Mouse (Mus musculus): ENCODE measurements at regions not wholly inside any gene's neighbourhood (a gene's known extent, or its start where the extent isn't known, plus 50 kb on each side); places are given as distances from the start of the nearest gene placed in this dataset.

GRCm38 (mm10) chr13:44626806-44627205 is 102.5 kb upstream of the Jarid2 start:
- Histone ChIP-seq H3K9ac (replicated peaks; ENCODE audit: low read depth, low read length) (no peak overlapping the region), H3K4me3 (ENCODE audit: low read depth, low read length) (no peak overlapping the region), H3K4me1 (ENCODE audit: control insufficient read depth, insufficient read depth) (peaks cover 34% of the 10 kb centered on the region), H3K27ac (ENCODE audit: low read depth) (peak overlapping the region; percentile 53), H3K27me3 (ENCODE audit: control insufficient read depth, insufficient read depth, low read length) (no peaks in the 10 kb centered on the region), H3K9me3 (replicated peaks; ENCODE audit: control insufficient read depth, low read length) (no peaks in the 10 kb centered on the region), H3K36me3 (replicated peaks; ENCODE audit: control insufficient read depth, insufficient read depth, low read length) (no peaks in the 10 kb centered on the region), H3K4me2 (ENCODE audit: low read depth, low read length) (no peak overlapping the region)
- 12% methylated on average over 11 of the region's 11 CpGs for WGBS
- TF ChIP-seq EP300 (IDR thresholded peaks at IDR 0.05; ENCODE audit: low read depth) (0 out of 2 replicates have a peak, but pooled peaks have one; percentile 29), CTCF (IDR thresholded peaks at IDR 0.05; ENCODE audit: low read depth) (no peak)
- DNase-seq (ENCODE audit: low spot score) (peak; percentile 66), ATAC-seq (ENCODE audit: insufficient read depth, low read depth) (0 out of 2 replicates have a peak, but pooled peaks have one; percentile 19)

GRCm38 (mm10) chr13:44630061-44630460 is 99.2 kb upstream of the Jarid2 start:
- ATAC-seq (ENCODE audit: insufficient read depth, low read depth) = peak; percentile 38; the same call in 1 of the 2 replicates
- H3K27ac ChIP-seq (ENCODE audit: low read depth) = no peak overlapping the region
- H3K4me3 ChIP-seq (ENCODE audit: low read depth, low read length) = no peak overlapping the region
- H3K4me2 ChIP-seq (ENCODE audit: low read depth, low read length) = no peak overlapping the region
- no peak overlapping the region for H3K9ac ChIP-seq (replicated peaks; ENCODE audit: low read depth, low read length)
- H3K4me1 ChIP-seq (ENCODE audit: control insufficient read depth, insufficient read depth) = peaks cover 16% of the 10 kb centered on the region; the same call in 1 of the 2 replicates
- TF ChIP-seq EP300 (IDR thresholded peaks at IDR 0.05; ENCODE audit: low read depth) = no peak
- TF ChIP-seq CTCF (IDR thresholded peaks at IDR 0.05; ENCODE audit: low read depth) = no peak
- H3K36me3 ChIP-seq (replicated peaks; ENCODE audit: control insufficient read depth, insufficient read depth, low read length) = no peaks in the 10 kb centered on the region
- DNase-seq (ENCODE audit: low spot score) = peak; percentile 31
- H3K27me3 ChIP-seq (ENCODE audit: control insufficient read depth, insufficient read depth, low read length) = no peaks in the 10 kb centered on the region
- H3K9me3 ChIP-seq (replicated peaks; ENCODE audit: control insufficient read depth, low read length) = 0 out of 2 replicates have a peak, but pooled peaks cover 6% of the 10 kb centered on the region
- 22% methylated on average over 6 of the region's 6 CpGs for WGBS

GRCm38 (mm10) chr13:44634616-44635015 is 94.7 kb upstream of the Jarid2 start:
- ATAC-seq (ENCODE audit: insufficient read depth, low read depth) = no peak
- 42% methylated on average over 11 of the region's 11 CpGs for WGBS
- 0 out of 2 replicates have a peak, but pooled peaks cover 6% of the 10 kb centered on the region for H3K9me3 ChIP-seq (replicated peaks; ENCODE audit: control insufficient read depth, low read length)
- peak overlapping the region; percentile 8; the same call in 1 of the 2 replicates for H3K4me2 ChIP-seq (ENCODE audit: low read depth, low read length)
- H3K4me1 ChIP-seq (ENCODE audit: control insufficient read depth, insufficient read depth) = 0 out of 2 replicates have a peak, but pooled peaks cover 13% of the 10 kb centered on the region
- H3K27ac ChIP-seq (ENCODE audit: low read depth) = no peak overlapping the region
- no peak for DNase-seq (ENCODE audit: low spot score)
- no peak overlapping the region for H3K9ac ChIP-seq (replicated peaks; ENCODE audit: low read depth, low read length)
- H3K36me3 ChIP-seq (replicated peaks; ENCODE audit: control insufficient read depth, insufficient read depth, low read length) = no peaks in the 10 kb centered on the region
- no peaks in the 10 kb centered on the region for H3K27me3 ChIP-seq (ENCODE audit: control insufficient read depth, insufficient read depth, low read length)
- H3K4me3 ChIP-seq (ENCODE audit: low read depth, low read length) = no peak overlapping the region
- TF ChIP-seq EP300 (IDR thresholded peaks at IDR 0.05; ENCODE audit: low read depth) = no peak
- no peak for TF ChIP-seq CTCF (IDR thresholded peaks at IDR 0.05; ENCODE audit: low read depth)

- Histone ChIP-seq H3K9me3 (replicated peaks; ENCODE audit: control insufficient read depth, low read length) (0 out of 2 replicates have a peak, but pooled peaks cover 6% of the 10 kb centered on the region), H3K36me3 (replicated peaks; ENCODE audit: control insufficient read depth, insufficient read depth, low read length) (no peaks in the 10 kb centered on the region), H3K4me2 (ENCODE audit: low read depth, low read length) (peak overlapping the region; percentile 8), H3K4me3 (ENCODE audit: low read depth, low read length) (no peak overlapping the region), H3K9ac (replicated peaks; ENCODE audit: low read depth, low read length) (no peak overlapping the region), H3K27me3 (ENCODE audit: control insufficient read depth, insufficient read depth, low read length) (no peaks in the 10 kb centered on the region), H3K4me1 (ENCODE audit: control insufficient read depth, insufficient read depth) (0 out of 2 replicates have a peak, but pooled peaks cover 6% of the 10 kb centered on the region), H3K27ac (ENCODE audit: low read depth) (no peak overlapping the region)
- TF ChIP-seq CTCF (IDR thresholded peaks at IDR 0.05; ENCODE audit: low read depth) (no peak), EP300 (IDR thresholded peaks at IDR 0.05; ENCODE audit: low read depth) (no peak)
- ATAC-seq (ENCODE audit: insufficient read depth, low read depth) (no peak), DNase-seq (ENCODE audit: low spot score) (no peak)
- WGBS = 21% methylated on average over 11 of the region's 12 CpGs
These were observed 93.9 kb upstream of the Jarid2 start for GRCm38 (mm10) chr13:44635221-44636007.

- H3K27me3 ChIP-seq (ENCODE audit: control insufficient read depth, insufficient read depth, low read length) = no peaks in the 10 kb centered on the region
- H3K4me1 ChIP-seq (ENCODE audit: control insufficient read depth, insufficient read depth) = 0 out of 2 replicates have a peak, but pooled peaks cover 6% of the 10 kb centered on the region
- no peak for ATAC-seq (ENCODE audit: insufficient read depth, low read depth)
- no peak overlapping the region for H3K27ac ChIP-seq (ENCODE audit: low read depth)
- no peak for DNase-seq (ENCODE audit: low spot score)
- H3K36me3 ChIP-seq (replicated peaks; ENCODE audit: control insufficient read depth, insufficient read depth, low read length) = no peaks in the 10 kb centered on the region
- TF ChIP-seq CTCF (IDR thresholded peaks at IDR 0.05; ENCODE audit: low read depth) (no peak), EP300 (IDR thresholded peaks at IDR 0.05; ENCODE audit: low read depth) (no peak)
- H3K4me3 ChIP-seq (ENCODE audit: low read depth, low read length) = no peak overlapping the region
- no peak overlapping the region for H3K4me2 ChIP-seq (ENCODE audit: low read depth, low read length)
- H3K9ac ChIP-seq (replicated peaks; ENCODE audit: low read depth, low read length) = no peak overlapping the region
- WGBS = 34% methylated on average over 2 of the region's 2 CpGs
- 0 out of 2 replicates have a peak, but pooled peaks cover 6% of the 10 kb centered on the region for H3K9me3 ChIP-seq (replicated peaks; ENCODE audit: control insufficient read depth, low read length)
These were observed 93.3 kb upstream of the Jarid2 start for GRCm38 (mm10) chr13:44636008-44636335.

Data from heart, postnatal 0 days (tissue).